Mouse (Mus musculus): ENCODE measurements around the gene Agap2.

- TF ChIP-seq CTCF (IDR thresholded peaks at IDR 0.05; ENCODE audit: low read depth) (no peak), EP300 (IDR thresholded peaks at IDR 0.05; ENCODE audit: low read depth) (no peak)
These were observed 7.0 kb downstream of the Agap2 start for GRCm38 (mm10) chr10:127081996-127082620.
